Mouse (Mus musculus) urinary bladder, postnatal 25 days (tissue): ENCODE measurements around the gene Susd2.

ENCODE experiments used
- DNase-seq: peaks from one replicate; pipeline ENCODE4 v3.0.0; 2022; ENCODE audit warnings: low spot score

Gene Susd2

DNA sequence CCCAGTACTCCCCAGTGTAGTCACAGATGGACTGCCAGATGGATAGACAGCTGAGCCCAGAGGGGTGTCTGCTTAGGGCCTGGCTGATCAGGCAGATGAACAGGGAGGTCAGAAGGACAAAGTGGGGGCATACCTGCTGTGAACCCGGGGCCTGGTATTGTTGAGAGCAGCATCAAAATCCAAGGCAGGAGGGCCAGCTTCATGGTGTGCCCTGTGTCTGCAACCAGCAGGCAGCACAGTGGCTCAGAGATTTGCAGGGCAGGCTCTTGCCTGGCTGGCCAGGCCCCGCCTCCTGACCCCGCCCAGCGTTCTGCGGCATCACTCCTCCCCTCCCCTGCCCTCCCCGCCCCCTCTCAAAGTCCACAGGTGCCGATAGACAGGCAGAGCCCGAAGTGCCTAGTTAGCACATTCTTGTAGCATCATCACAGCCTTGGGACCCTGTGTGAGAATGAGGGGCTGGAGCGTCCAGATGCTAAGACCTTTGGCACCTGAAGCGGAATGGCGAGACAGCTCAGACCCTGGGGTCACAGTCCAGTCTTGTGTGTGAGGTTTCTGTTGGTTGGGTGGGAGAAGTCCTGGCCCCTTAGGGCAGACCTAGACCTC, at the start of gene Susd2:
TSS of gene Susd2 (minus strand) at position 268 of the 603 bp plus-strand sequence.
- DNase-seq = peak; percentile 51

DNA sequence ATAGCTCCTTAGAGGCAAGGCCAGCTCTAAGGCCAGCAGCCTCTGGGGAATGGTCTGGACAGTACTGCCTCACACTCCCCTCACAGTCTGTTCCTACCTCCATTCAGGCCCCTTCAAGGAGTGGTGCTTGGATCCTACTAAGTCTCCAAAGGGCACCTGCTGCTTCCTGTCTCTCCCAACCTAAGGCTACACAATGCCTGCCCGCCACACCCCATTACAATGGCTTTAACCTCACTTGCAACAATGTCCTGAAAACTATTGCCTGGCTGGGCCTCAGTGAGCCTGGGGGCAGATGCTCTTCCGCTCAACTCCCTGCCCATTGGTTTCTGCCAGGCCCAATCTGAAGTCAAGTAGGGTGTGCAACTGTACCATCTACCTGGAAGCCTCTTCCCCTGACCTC, 44.8 kb upstream of the Susd2 start:
- no peak for DNase-seq

DNA sequence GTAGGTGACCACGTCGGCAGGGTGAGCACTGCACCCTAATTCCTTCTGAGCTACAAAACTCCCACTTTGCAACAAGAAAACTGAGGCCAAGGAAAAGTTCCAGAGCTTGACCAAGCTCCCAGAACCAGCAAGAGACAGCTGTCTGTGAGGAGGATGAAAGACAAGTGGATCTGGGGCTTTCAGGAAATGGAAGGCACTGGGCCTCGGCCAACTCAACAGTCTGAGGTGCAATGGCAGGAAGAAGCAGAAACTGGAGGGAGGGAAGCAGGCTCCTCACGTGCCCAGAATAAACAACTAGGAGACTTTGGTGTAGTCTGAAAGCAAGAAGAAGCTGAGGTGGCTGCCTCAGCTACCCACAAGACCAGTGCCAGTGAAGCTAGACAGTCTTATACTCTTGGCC, 42.9 kb upstream of the Susd2 start:
- DNase-seq = no peak

DNA sequence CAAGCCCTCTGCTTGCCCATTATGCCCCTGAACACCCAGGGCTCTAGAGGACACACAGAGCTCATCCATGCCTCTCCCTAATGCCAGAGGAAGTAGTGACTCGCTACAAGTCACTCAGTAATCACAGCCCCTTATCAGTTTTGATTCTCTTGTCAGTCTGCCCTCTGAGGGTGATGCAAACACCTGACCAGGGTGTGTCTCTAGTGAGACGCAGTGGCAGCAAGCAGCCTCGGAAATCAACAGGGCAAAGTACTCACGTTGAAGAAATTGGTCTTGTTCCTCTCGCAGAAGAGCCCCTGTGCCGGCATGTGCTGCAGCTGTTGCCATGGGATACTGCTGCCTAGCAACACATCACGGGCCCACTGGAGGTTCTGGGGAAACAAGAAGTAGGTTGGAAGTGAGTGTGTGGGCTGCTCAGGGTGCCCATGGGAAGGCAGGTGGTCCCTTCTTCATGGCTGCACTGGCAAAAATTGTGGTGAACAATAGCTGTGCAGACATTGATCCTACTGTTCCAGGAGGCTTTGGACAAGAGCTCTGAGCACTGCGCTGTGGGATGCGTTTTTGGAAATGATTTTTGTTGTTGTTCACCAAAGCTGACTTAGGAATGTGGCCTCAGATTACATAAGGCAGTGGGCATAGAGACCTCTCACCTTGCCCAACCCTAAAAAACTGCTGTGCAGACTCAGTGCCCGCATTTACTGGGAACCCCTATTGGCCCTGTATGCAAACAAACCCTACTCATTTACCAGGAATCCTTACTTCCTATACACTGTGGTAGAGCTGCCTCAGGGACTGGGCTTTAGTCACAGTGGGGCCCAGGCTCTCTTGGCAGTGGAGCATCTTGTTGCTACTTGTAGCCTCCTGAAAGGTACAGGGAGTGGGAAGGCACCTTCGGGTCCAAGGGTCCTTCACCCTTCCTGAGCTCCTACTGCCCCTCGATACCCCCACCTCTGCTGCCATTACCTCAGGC, 40.5 kb upstream of the Susd2 start:
- no peak for DNase-seq

DNA sequence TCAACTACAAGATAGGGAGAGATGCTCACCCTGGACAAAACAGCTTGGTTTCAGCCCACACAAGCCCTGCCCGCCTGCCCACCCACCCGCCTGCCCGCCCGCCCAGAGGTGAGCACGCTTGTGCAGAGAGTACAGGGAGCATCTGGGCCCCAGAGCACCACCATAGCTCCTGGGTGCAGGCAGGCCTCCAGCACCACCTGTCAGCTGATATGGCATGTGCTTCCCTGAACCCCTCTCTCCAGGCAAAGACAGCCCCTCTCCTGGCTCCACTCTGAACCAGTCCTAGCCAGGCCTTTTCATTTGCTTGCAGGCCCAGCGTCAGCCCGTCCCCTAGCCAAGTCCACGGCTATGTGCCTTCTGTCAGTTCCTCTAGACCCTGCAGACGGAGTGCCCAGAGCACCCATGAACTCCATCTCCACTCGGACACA, 36.8 kb upstream of the Susd2 start:
- no peak for DNase-seq

DNA sequence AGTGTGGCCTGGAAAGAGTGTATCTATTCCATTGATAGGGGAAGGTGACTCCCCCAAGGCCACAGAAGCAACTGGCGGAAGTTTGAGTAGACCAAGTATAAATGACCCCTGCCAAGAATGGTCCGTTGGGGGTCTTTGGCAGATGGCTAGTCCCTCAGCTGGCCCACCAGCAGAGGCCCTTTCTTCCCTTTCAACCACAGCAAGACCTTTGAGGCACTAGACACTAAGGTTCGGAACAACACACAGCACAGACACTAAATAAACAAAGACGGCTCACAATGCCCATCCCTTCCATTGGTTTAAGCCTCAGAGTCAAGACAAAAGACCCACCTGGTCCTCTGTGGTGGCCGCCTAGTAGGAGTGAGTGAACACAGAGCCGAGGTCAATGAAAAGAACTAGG, 35.4 kb upstream of the Susd2 start:
- DNase-seq = no peak

DNA sequence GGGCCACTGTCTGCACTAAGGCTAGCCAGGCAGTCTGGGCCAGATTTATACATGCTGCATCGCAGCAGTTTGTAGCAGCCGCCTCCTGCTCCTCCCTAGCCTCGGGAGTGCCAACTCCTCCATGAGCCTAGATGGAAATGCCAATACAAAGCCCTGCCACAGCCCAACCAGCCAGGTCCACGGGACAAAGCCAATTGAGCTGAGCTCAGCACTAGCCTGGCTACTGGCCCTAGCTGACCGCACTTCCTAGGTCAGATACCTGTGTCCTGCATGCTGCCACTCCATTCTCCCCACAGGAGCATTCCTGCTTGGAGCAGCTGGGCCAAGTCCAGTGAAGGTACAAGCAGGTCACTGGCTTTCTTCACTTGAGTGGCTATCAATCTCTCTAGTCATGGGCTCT, 34.2 kb upstream of the Susd2 start:
- no peak for DNase-seq

DNA sequence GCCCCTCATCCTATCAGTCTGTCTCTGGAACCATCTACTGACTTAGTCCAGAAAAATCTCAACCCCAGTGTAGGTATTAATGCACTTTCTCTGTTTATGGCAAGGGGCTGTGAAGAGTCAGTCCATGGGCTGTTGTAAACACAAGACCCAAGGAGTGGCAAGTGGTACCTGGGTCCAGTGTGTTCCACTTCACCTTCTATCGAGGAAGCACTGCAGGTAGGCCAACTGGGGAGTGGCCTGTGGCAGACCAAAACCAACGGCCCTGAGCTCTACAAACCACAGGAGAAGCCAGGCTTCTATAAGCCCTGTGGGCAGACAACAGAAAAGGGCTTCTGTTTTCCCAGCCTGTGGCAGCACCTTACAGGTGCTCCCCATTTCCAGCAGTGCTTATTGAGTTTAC, 33.8 kb upstream of the Susd2 start:
- no peak for DNase-seq

DNA sequence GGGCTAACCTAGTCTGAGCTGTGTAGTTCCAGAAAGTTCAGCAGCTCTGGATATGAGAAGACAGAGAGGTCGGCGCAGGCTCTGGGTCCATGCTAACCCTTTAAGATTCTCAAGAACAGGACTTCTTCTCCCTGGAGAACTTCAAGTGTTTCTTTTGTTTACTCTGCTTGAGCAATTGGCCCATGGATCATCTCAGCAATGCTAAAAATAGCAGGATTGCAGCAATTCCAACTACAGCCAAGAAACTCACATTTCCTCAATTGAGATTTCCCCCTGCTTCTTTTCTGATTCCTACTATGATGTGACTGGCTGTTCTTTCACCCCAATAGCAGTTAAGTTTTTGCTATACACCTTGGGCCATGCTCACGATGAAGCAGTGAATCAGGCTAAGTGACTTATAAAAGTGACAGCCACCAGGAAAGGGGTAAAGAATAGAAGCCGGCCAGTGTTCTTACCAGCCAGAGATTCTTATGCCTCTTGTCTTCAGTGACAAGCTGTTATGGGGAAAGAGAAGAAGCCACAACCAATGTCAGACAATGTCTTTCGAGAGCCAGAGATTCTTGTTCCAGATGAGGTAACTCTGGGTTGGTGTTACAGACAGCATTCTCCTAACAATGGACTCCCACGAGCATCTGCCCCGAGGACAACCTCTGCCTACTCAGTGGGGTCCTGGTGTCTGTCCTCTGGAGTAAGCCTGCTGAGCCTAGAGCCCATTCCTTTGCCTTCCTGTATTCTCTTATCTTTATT, 33.2 kb upstream of the Susd2 start:
- DNase-seq = no peak

DNA sequence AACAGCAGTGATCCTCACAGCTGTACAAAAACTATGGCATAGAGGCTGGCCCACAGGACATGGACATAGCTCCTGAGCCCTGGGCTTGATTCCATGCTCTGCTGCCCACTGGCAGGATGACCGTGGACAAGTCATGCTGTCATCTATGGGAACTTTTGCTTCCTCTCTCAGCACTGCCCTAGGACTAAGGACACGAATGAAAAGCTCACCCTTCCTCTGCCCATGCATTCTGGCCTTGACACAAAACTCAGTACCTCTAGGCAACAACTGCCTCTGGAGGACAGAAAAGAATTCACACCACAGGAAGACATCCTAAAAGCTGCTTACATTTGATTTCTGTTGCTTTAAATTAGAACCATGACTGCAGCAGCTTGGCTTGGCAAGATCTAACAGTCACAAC, 32.5 kb upstream of the Susd2 start:
- DNase-seq = no peak

DNA sequence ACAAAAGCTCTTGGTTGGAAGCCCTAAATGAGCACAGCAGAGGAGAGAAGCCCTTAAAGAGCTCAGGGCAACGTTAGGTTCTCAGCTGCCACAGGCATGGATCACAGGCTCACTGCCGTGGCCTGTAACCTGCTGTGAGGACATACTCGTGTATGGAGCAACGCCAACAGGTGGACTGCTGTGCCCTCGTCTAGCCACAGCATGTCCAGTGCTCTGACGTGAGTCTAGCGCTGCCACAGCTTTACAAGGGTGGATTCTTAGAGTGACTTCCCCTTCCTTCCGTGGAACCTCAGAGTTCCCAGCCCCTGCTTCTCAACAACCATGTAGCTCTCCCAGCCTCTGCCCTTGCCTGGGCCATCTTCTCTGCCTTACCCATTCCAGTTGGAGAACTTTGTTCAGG, 31.8 kb upstream of the Susd2 start:
- no peak for DNase-seq

DNA sequence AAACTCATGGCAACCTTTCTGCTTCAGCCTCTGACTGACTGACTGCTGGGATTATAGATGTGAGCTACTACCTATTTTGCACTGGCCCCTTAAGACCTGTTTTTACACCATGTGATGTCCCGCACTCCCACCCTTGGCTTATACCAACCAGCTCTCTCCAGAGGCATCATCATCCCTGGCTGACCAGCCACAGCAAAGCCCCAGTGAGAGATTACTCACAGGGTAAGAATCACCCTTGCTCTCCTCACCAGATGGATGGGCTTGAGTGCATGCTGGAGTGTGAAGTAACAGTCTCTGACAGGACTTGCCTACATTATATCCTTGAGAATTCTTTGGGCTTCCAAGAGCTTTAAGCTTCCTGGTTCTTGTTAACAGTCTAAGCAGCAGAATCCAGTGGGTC, 26.1 kb upstream of the Susd2 start:
- DNase-seq = no peak

DNA sequence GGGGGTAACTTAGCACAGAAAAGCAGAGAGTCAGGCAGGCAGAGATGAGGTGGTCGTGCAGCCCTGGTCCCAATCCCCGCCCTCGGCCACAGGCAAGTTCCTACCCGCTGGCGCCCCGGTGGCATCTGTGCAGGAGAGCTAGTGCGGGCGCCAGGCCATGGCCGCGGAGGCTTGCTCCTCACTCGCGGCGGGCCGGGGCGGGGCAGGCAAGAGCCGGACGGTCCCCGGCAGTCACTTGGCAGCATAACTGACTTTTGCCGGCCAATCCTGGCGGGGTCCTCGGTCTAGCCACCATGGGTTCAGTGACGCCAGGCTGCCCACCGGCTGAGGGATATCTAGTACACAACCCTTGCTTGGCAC, 24.1 kb upstream of the Susd2 start:
- DNase-seq = peak; percentile 64

DNA sequence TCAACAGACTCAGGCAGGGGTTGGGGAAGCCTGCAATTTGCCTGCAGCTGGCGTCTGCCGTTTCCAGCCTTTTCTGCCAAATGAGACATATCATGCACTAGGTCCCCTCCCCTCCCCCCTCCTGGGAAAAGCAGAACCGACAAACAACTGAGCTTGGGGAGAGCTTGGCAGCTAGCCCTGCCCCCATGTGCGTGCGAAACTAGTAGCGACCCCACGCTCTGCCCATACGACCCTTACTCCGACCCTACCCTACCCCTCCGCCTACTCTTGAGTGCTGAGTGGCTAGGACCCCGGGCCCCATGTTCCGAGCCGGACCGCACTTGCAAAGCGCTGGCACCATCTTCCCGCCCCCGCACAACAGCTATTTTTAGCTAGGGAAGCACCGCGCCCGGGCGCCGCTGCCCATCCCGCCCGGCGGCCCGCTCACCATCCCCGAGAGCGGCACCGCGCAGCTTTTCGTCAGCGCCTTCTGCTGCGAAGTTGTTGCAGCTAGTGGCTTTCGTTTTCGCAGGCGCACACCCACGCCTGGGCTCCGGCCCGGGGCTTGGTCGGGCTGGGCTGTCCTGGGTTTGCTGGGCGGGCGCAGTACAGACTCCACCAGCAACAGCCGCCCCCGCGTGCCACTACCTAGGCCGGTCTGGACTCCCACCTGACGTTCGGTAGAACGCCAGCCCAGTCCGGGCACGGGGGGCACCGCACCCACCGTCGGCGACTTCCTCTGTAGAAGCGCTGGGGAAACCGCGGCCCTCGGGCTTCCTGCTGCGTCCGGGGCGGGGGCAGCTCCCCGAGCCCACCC, 23.5 kb upstream of the Susd2 start:
- DNase-seq = peak; percentile 62

DNA sequence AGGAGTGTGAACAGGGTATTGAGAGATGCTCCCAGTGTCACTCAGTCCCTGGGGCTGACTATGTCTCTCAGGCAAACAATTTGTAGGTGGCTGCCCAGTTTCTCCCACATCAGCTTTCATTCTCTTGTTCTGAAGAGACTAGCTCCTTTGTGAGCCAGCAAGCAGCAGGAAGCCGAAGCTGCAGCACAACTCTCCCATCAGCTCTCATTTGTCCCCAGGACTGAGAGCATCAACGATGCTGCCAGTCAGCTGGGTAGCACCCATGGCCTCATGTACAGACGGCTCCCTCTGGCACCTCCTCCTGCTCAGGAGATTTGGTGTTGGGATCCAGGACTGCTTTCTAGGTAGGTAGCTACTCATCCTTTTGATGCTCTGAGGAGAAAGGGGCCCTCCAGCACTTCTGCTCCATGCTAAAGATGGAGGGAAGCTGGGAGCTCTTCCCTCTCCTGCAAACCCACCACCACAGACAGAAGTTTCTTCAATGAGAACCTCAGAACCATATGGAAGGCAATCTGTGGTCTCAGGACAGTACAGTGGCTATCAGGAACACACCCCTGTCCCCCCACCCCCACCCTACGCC, 22.7 kb upstream of the Susd2 start:
- DNase-seq = no peak

DNA sequence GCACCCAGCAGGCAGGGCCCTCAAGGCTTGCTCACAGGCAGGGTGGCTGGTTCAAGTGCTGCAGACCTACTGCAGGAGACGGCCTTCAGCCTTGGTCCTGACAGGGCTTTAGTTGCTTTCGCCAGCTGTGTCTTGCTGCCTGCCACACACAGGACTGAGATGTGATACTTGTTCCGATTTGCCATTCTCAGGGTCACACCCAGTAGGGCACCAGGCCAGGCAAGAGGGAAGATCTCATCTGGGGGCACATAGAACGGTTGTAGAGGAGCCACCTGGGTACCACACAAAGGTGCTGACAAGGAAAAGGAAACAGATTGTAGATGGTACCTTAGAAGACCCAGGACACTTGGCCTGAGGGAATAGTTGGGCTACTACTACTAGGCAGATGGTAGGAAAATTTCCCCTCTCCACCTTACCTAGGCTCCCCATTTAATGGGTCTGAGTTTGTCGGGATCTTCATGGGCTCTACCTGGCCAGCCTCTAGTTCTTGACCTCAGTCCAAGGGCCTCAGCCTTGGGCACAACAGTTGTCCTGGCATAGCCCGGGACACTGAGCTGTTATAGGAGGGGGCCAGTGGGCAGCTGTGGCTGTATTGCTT, 21.0 kb upstream of the Susd2 start:
- DNase-seq = no peak

DNA sequence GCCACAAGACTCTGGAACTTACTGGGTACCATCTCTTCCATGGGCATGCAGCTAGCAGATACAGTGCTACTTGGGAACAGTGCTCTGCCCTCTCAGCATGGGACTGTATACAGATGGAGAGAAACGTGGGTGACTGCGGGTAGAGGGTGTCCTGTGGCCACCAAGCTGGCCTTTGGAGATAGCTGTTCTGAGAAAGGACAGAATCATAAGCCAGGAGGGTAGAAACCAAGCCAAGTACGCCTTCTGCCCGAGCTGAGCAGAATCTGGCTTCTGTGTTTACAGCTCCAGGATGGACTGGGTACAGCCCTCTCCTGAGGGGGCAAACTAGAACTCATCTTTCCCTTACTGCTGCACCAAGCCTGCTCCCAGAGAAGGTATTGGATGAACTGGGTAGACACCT, 18.8 kb upstream of the Susd2 start:
- DNase-seq = no peak

DNA sequence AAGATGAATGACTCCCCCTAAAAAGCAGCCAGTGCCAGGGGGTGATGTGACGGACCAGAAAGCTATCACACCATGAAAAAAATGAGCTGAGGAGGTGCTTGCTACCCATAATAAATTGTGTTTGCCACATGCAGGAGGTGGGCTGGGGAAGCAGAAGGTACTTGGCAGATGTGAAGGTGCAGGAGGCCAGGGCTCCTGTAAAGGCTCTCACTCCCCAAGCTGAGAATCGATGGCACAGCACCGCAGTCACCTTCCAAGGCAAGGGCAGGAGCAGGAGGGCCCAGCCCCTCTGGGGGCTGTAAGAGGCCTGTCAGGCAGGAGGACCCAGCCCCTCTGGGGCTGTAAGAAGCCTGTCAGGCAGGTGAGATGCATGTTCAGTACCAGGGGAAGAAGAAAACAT, 18.1 kb upstream of the Susd2 start:
- DNase-seq = no peak

DNA sequence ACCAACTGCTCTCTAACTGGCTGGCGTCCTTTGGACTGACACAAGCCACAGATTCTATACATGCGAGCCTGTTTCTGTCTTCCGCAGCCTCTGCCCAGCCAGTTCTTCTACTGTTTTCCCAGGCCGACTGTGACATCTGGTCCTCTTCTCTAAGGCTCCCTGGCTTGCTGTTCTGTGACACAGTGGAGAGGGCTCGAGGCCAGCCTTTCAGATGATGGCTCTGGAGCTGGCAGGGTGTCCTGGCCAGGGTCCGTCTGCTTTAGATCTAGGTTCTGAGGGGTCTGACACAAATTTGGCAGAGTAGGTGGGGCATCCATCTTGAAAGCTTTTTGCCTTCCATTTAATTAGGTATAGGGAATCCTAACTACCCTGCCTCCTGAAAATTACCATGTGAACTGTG, 17.6 kb upstream of the Susd2 start:
- no peak for DNase-seq

DNA sequence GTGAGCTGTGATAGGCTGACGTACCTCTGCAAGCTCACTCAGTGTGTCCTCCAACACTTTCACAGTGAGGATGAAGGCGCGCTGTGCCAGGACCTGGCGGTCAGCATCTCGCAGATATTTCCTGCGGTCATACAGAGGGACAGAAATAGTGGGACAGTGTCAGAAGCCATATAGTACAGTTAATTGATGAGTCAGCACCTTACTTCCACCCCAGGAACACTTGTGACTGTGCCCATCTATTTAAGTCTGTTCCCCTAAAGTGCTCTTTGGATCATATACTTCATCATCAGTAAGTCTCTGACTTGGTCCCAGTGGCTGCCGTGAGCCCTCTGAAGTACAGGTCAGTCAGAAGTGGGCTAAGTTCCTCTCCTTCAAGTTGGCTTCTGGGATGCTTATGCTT, 14.0 kb upstream of the Susd2 start:
- DNase-seq = no peak

DNA sequence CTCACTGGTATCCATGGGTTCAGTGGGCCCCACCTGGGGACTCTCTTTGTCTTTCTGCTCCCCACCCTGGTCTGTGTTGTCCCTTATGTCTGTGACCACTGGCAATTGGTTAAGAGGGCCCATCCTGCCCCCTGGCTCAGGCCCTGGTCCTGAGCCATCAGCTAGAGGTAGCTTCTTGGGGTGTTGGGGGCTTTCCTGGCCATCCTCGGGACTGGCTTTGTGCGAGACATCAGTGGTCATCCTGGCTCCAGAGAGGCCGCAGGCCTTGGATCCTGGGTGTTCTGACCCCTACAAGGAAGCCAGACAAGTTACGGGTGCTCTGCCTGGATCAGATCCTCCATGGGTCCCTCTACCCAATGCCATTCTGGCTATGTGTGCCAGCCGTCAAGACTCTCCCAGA, 13.4 kb upstream of the Susd2 start:
- DNase-seq = no peak
